Mouse (Mus musculus) limb, embryonic 13.5 days (tissue): ENCODE measurements around the gene Atrnl1. TPM values are rescaled to one million over a fixed set of nuclear protein-coding genes. Genes with fewer than 3 reads are reported as not detected.

Experiments
- ATAC-seq: fragments of 200-750 bp; cut with Nextera tagmentation; 2 replicates; pipeline ENCODE4 v1.8.0; 2017; ENCODE audit warnings: low read depth, moderate number of reproducible peaks, moderate TSS enrichment; ENCODE audit not compliant: low FRiP score
- H3K27ac ChIP-seq: fragments of 300-500 bp; sonication (generic); 2 replicates; pipeline ENCODE4 v1.5.1; 2015; ENCODE audit warnings: inconsistent platforms, mild to moderate bottlenecking, moderate library complexity
- H3K27me3 ChIP-seq: fragments of 300-500 bp; sonication (generic); 2 replicates; pipeline ENCODE4 v1.6.1; 2015; ENCODE audit warnings: mild to moderate bottlenecking, inconsistent platforms
- H3K36me3 ChIP-seq: fragments of 300-500 bp; sonication (generic); 2 replicates; pipeline ENCODE4 v1.6.1; 2015; ENCODE audit warnings: inconsistent platforms, mild to moderate bottlenecking, moderate library complexity
- H3K4me1 ChIP-seq: fragments of 300-500 bp; sonication (generic); 2 replicates; pipeline ENCODE4 v1.6.1; 2015; ENCODE audit warnings: inconsistent platforms
- H3K4me2 ChIP-seq: fragments of 300-500 bp; sonication (generic); replicated peaks from 2 replicates; pipeline ENCODE4 v1.6.1; 2015; ENCODE audit warnings: inconsistent platforms, mild to moderate bottlenecking, moderate library complexity
- H3K4me3 ChIP-seq: fragments of 300-500 bp; sonication (generic); 2 replicates; pipeline ENCODE4 v1.5.1; 2015; ENCODE audit warnings: moderate library complexity, mild to moderate bottlenecking, inconsistent platforms
- H3K9ac ChIP-seq: fragments of 300-500 bp; sonication (generic); 2 replicates; pipeline ENCODE4 v1.6.1; 2015; ENCODE audit warnings: mild to moderate bottlenecking, inconsistent platforms
- H3K9me3 ChIP-seq: fragments of 300-500 bp; sonication (generic); 2 replicates; pipeline ENCODE4 v1.6.1; 2016; ENCODE audit warnings: inconsistent platforms
- WGBS: fragments of 180-500 bp; shearing (Covaris S2); methylation state at CpG from one replicate; pipeline ENCODE4 v1.1.7; 2015; 5-methylcytosine and 5-hydroxymethylcytosine counted together
- polyA plus RNA-seq: library from polyadenylated mRNA; unstranded; fragments of >200 nt; fragmentation: Nextera tagmentation; extraction: Ambion mirVana; gene quantifications from 2 replicates; pipeline ENCODE4 v1.2.1, GENCODE M21; 2015

Gene Atrnl1
- polyA plus RNA-seq, 1 experiment from 2014 or later: 7.1 TPM

- no peak overlapping the region for H3K9ac ChIP-seq
- no peak overlapping the region for H3K27ac ChIP-seq
- WGBS: 94% methylated on average over 8 of the region's 8 CpGs
- no peak overlapping the region for H3K4me3 ChIP-seq
- ATAC-seq: no peak
- no peaks in the 10 kb centered on the region for H3K27me3 ChIP-seq
- no peaks in the 10 kb centered on the region for H3K4me1 ChIP-seq
- no peaks in the 10 kb centered on the region for H3K36me3 ChIP-seq
- no peaks in the 10 kb centered on the region for H3K9me3 ChIP-seq
- no peak overlapping the region for H3K4me2 ChIP-seq
Measured at GRCm38 (mm10) chr19:57995015-57995414, 384.2 kb downstream of the Atrnl1 start.

GRCm38 (mm10) chr19:57997961-57998360, 387.1 kb downstream of the Atrnl1 start:
- WGBS: 41% methylated on average over 4 of the region's 4 CpGs
- no peak for ATAC-seq

GRCm38 (mm10) chr19:58011636-58012035, 400.8 kb downstream of the Atrnl1 start:
- H3K36me3 ChIP-seq: no peaks in the 10 kb centered on the region
- H3K4me2 ChIP-seq: no peak overlapping the region
- H3K4me1 ChIP-seq: peaks cover 1% of the 10 kb centered on the region; the same call in 1 of the 2 replicates
- H3K27ac ChIP-seq: no peak overlapping the region
- WGBS: 86% methylated on average over 1 of the region's 1 CpGs
- no peak for ATAC-seq
- no peaks in the 10 kb centered on the region for H3K9me3 ChIP-seq
- no peaks in the 10 kb centered on the region for H3K27me3 ChIP-seq
- no peak overlapping the region for H3K9ac ChIP-seq
- no peak overlapping the region for H3K4me3 ChIP-seq

More at GRCm38 (mm10) chr19:57997961-57998360, 387.1 kb downstream of the Atrnl1 start:
- H3K4me3 ChIP-seq: no peak overlapping the region
- no peak overlapping the region for H3K4me2 ChIP-seq
- no peaks in the 10 kb centered on the region for H3K36me3 ChIP-seq
- no peak overlapping the region for H3K27ac ChIP-seq
- no peaks in the 10 kb centered on the region for H3K9me3 ChIP-seq
- H3K27me3 ChIP-seq: no peaks in the 10 kb centered on the region
- no peaks in the 10 kb centered on the region for H3K4me1 ChIP-seq
- H3K9ac ChIP-seq: no peak overlapping the region

- H3K4me2 ChIP-seq: no peak overlapping the region
- no peak for ATAC-seq
- no peaks in the 10 kb centered on the region for H3K27me3 ChIP-seq
- no peak overlapping the region for H3K27ac ChIP-seq
- H3K9me3 ChIP-seq: no peaks in the 10 kb centered on the region
- WGBS: 87% methylated on average over 6 of the region's 6 CpGs
- H3K4me1 ChIP-seq: peaks cover 4% of the 10 kb centered on the region
- no peak overlapping the region for H3K4me3 ChIP-seq
- H3K9ac ChIP-seq: no peak overlapping the region
- H3K36me3 ChIP-seq: no peaks in the 10 kb centered on the region
Measured at GRCm38 (mm10) chr19:58015741-58016140, 404.9 kb downstream of the Atrnl1 start.

- no peaks in the 10 kb centered on the region for H3K27me3 ChIP-seq
- no peak overlapping the region for H3K4me2 ChIP-seq
- 77% methylated on average over 9 of the region's 9 CpGs for whole genome bisulfite sequencing
- ATAC-seq: peak; percentile 71
- H3K36me3 ChIP-seq: no peaks in the 10 kb centered on the region
- no peak overlapping the region for H3K27ac ChIP-seq
- H3K4me1 ChIP-seq: peaks cover 4% of the 10 kb centered on the region
- H3K9ac ChIP-seq: no peak overlapping the region
- H3K9me3 ChIP-seq: no peaks in the 10 kb centered on the region
- H3K4me3 ChIP-seq: no peak overlapping the region
Measured at GRCm38 (mm10) chr19:58016561-58017453, 406.0 kb downstream of the Atrnl1 start.

- peak; percentile 59 for ATAC-seq
- no peaks in the 10 kb centered on the region for H3K36me3 ChIP-seq
- H3K4me3 ChIP-seq: no peak overlapping the region
- no peaks in the 10 kb centered on the region for H3K27me3 ChIP-seq
- H3K4me2 ChIP-seq: no peak overlapping the region
- no peak overlapping the region for H3K27ac ChIP-seq
- no peaks in the 10 kb centered on the region for H3K9me3 ChIP-seq
- WGBS: 87% methylated on average over 3 of the region's 3 CpGs
- peaks cover 4% of the 10 kb centered on the region for H3K4me1 ChIP-seq
- no peak overlapping the region for H3K9ac ChIP-seq
Measured at GRCm38 (mm10) chr19:58017468-58017867, 406.6 kb downstream of the Atrnl1 start.

- ATAC-seq: no peak
- no peaks in the 10 kb centered on the region for H3K36me3 ChIP-seq
- H3K4me1 ChIP-seq: peaks cover 13% of the 10 kb centered on the region
- H3K9ac ChIP-seq: no peak overlapping the region
- no peaks in the 10 kb centered on the region for H3K27me3 ChIP-seq
- no peak overlapping the region for H3K4me3 ChIP-seq
- no peak overlapping the region; the same call in 1 of the 2 replicates for H3K27ac ChIP-seq
- WGBS: 63% methylated on average over 5 of the region's 5 CpGs
- no peak overlapping the region for H3K4me2 ChIP-seq
- no peaks in the 10 kb centered on the region for H3K9me3 ChIP-seq
Measured at GRCm38 (mm10) chr19:58018698-58019097, 407.9 kb downstream of the Atrnl1 start.

- no peaks in the 10 kb centered on the region for H3K27me3 ChIP-seq
- no peak overlapping the region for H3K27ac ChIP-seq
- ATAC-seq: peak; percentile 44; the same call in 1 of the 2 replicates
- WGBS: 96% methylated on average over 8 of the region's 8 CpGs
- 0 out of 2 replicates have a peak, but pooled peaks cover under 1% of the 10 kb centered on the region for H3K9me3 ChIP-seq
- no peaks in the 10 kb centered on the region for H3K36me3 ChIP-seq
- no peak overlapping the region for H3K9ac ChIP-seq
- no peak overlapping the region for H3K4me2 ChIP-seq
- peaks cover 11% of the 10 kb centered on the region for H3K4me1 ChIP-seq
- H3K4me3 ChIP-seq: no peak overlapping the region
Measured at GRCm38 (mm10) chr19:58021514-58022284, 410.9 kb downstream of the Atrnl1 start.

GRCm38 (mm10) chr19:58023216-58023825, 412.5 kb downstream of the Atrnl1 start:
- Histone ChIP-seq H3K27ac (no peak overlapping the region), H3K4me2 (no peak overlapping the region), H3K4me3 (no peak overlapping the region), H3K36me3 (0 out of 2 replicates have a peak, but pooled peaks cover 6% of the 10 kb centered on the region), H3K4me1 (peaks cover 9% of the 10 kb centered on the region), H3K9ac (no peak overlapping the region), H3K27me3 (no peaks in the 10 kb centered on the region), H3K9me3 (peaks cover 8% of the 10 kb centered on the region; the same call in 1 of the 2 replicates)
- 79% methylated on average over 14 of the region's 14 CpGs for WGBS
- ATAC-seq: no peak

GRCm38 (mm10) chr19:58025053-58025452, 414.2 kb downstream of the Atrnl1 start:
- Histone ChIP-seq H3K4me2 (no peak overlapping the region), H3K27ac (no peak overlapping the region), H3K4me1 (peaks cover 9% of the 10 kb centered on the region; the same call in 1 of the 2 replicates), H3K36me3 (0 out of 2 replicates have a peak, but pooled peaks cover 6% of the 10 kb centered on the region), H3K9me3 (peaks cover 11% of the 10 kb centered on the region; the same call in 1 of the 2 replicates), H3K4me3 (no peak overlapping the region), H3K9ac (no peak overlapping the region), H3K27me3 (no peaks in the 10 kb centered on the region)
- 80% methylated on average over 2 of the region's 2 CpGs for WGBS
- no peak for ATAC-seq

GRCm38 (mm10) chr19:58029661-58030060, 418.8 kb downstream of the Atrnl1 start:
- H3K4me1 ChIP-seq: no peaks in the 10 kb centered on the region
- H3K9ac ChIP-seq: no peak overlapping the region
- H3K4me2 ChIP-seq: no peak overlapping the region
- 0 out of 2 replicates have a peak, but pooled peaks cover 14% of the 10 kb centered on the region for H3K36me3 ChIP-seq
- WGBS: 67% methylated on average over 2 of the region's 2 CpGs
- ATAC-seq: no peak
- H3K9me3 ChIP-seq: peaks cover 17% of the 10 kb centered on the region; the same call in 1 of the 2 replicates
- no peak overlapping the region for H3K4me3 ChIP-seq
- H3K27ac ChIP-seq: no peak overlapping the region
- no peaks in the 10 kb centered on the region for H3K27me3 ChIP-seq
